Mouse (Mus musculus): ENCODE data around the gene P4ha3.

DNA sequence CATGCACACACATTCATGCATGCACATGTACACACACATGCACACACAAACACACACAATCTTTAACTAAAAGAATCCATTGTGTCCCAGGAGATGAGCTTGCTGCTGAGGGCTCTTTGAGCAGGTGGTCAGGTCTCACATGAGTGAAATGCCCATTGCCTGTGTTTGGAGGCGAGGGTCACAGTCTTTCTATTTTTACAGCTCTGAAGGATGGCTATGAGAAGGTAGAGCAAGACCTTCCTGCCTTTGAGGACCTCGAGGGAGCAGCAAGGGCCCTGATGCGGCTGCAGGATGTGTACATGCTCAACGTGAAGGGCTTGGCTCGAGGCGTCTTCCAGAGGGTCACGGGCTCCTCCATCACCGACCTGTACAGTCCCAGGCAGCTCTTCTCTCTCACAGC, 8.2 kb downstream of the P4ha3 start:
- no peak for TF ChIP-seq CTCF (IDR thresholded peaks at IDR 0.05; ENCODE audit: low read depth)
- TF ChIP-seq EP300 (IDR thresholded peaks at IDR 0.05; ENCODE audit: low read depth) = no peak

All from liver, embryonic 14.5 days (tissue).